Mouse (Mus musculus) spleen, adult 2 months (tissue): ENCODE measurements around the gene Inka2.

ENCODE experiments used
- CTCF ChIP-seq: fragments of 200-500 bp; IDR thresholded peaks from 2 replicates; pipeline ENCODE4 v1.5.1; 2011; ENCODE audit warnings: mild to moderate bottlenecking, inconsistent platforms; ENCODE audit not compliant: insufficient read depth, insufficient read length, insufficient replicate concordance; ENCODE audit errors: extremely low read depth
- POLR2A ChIP-seq: fragments of 200-500 bp; IDR thresholded peaks from 2 replicates; pipeline ENCODE4 v1.6.1; 2011; ENCODE audit warnings: low read depth, low read length, inconsistent platforms

DNA sequence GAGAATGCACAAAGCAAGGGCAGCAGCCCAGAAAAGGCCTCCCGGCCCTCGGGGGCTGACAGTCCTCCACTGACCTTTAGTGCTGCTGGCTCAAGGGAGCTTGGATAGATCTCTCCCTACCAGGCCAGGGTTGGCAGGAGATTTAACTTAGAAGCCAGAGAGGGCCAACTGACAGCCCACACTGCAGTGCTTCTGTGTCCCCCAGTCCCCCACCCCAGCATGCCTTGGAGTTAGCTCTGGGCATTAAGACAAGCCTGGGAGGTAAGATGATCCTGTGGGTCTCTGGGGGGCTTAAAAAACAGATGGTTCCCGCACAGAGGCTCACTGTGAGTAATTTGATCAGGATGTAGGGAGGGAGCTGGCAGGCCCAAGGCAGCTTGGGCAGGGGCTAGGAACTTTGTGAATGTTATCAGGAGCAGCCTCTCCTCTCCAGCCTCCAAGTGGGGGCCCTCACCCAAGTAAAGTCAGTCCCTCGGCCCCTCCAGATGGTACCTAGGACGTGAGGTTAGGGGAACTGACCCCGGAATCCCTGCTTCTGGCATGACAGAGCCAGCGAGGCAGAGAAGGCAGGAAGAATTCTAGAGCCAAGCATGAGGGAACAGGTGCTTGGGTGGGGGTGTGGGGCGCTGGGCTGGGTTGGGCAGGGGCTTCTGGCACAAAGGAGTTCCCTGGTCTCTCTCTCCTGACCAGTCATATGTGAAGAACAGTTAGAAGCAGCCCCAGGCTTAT lies 9.9 kb downstream of the Inka2 start:
- TF ChIP-seq POLR2A (no peak), CTCF (no peak)
